ENCODE assay signal across 8 mouse cellular contexts in genomic region chr5:118478120-118478768, GRCm38 (mm10).
A peak's percentile ranks its signal among the peaks of the same experiment; 100 is the strongest.
DNase-seq lines count a peak whose midpoint lies in the region; ATAC-seq and TF ChIP-seq lines count a peak whose summit lies in the region.

No protein-coding gene starts in this region.

- no peak overlapping the region for H3K27ac ChIP-seq in left cerebral cortex, adult 2 months
- H3K27ac ChIP-seq in hindbrain, postnatal 0 days, result no peak overlapping the region
- 0 out of 2 replicates have a peak overlapping the region, but pooled peaks have one; percentile 2 for H3K27ac ChIP-seq in midbrain, embryonic 11.5 days (ENCODE audit: low read depth, low read length)

- no peak for TF ChIP-seq CTCF in left cerebral cortex, adult 2 months (IDR thresholded peaks at IDR 0.05)
- no peak for TF ChIP-seq CTCF in hindbrain, postnatal 0 days (IDR thresholded peaks at IDR 0.05; ENCODE audit: low read depth)

- H3K4me2 ChIP-seq in hindbrain, postnatal 0 days (ENCODE audit: low read depth, low read length), result peak overlapping the region; percentile 58
- H3K4me2 ChIP-seq in midbrain, embryonic 11.5 days, result peak overlapping the region; percentile 61

- no peaks in the 10 kb centered on the region for H3K27me3 ChIP-seq in hindbrain, postnatal 0 days (ENCODE audit: insufficient read depth, low read length)
- no peaks in the 10 kb centered on the region for H3K27me3 ChIP-seq in midbrain, embryonic 11.5 days (ENCODE audit: control insufficient read depth, insufficient read depth, low read length)

- no peaks in the 10 kb centered on the region for H3K9me3 ChIP-seq in hindbrain, postnatal 0 days (ENCODE audit: low read length)
- H3K9me3 ChIP-seq in midbrain, embryonic 11.5 days (ENCODE audit: control insufficient read depth, low read length), result no peaks in the 10 kb centered on the region

- no peak overlapping the region for H3K9ac ChIP-seq in hindbrain, postnatal 0 days (replicated peaks; ENCODE audit: low read length)
- H3K9ac ChIP-seq in midbrain, embryonic 11.5 days (ENCODE audit: low read length), result peak overlapping the region; percentile 46; the same call in 1 of the 2 replicates

- no peaks in the 10 kb centered on the region for H3K36me3 ChIP-seq in hindbrain, postnatal 0 days (ENCODE audit: insufficient read depth, low read length)
- no peaks in the 10 kb centered on the region for H3K36me3 ChIP-seq in midbrain, embryonic 11.5 days (ENCODE audit: control insufficient read depth, insufficient read depth, low read length)

- H3K4me3 ChIP-seq in left cerebral cortex, adult 2 months, result no peak overlapping the region
- peak overlapping the region; percentile 25 for H3K4me3 ChIP-seq in hindbrain, postnatal 0 days (ENCODE audit: low read length)
- H3K4me3 ChIP-seq in midbrain, embryonic 11.5 days (ENCODE audit: low read depth, low read length), result peak overlapping the region; percentile 32

- no peaks in the 10 kb centered on the region for H3K4me1 ChIP-seq in hindbrain, postnatal 0 days (ENCODE audit: insufficient read depth, low read length)
- H3K4me1 ChIP-seq in midbrain, embryonic 11.5 days (ENCODE audit: control insufficient read depth, insufficient read depth, low read length), result peaks cover 6% of the 10 kb centered on the region; the same call in 1 of the 2 replicates

- intact Hi-C loops in left cerebral cortex, adult 2 months (cut with DNase I), result no loop called here
- intact Hi-C loops in left cerebral cortex, postnatal 4 days (cut with DNase I), result no loop called here

- WGBS in hindbrain, postnatal 0 days, result 6% methylated on average over 15 of the region's 15 CpGs
- 5% methylated on average over 15 of the region's 15 CpGs for WGBS in midbrain, embryonic 11.5 days

- peak; percentile 18 for DNase-seq in left cerebral cortex, adult 11 months (ENCODE audit: low spot score)
- DNase-seq in left cerebral cortex, adult 2 months (ENCODE audit: extremely low spot score in 1 of 2, low spot score in 2 of 2), result no peak
- DNase-seq in gastrocnemius, postnatal 10 days, result peak; percentile 65
- peak; percentile 89 for DNase-seq in hindbrain, postnatal 0 days (ENCODE audit: low spot score)
- peak; percentile 68 for DNase-seq in left cerebral cortex, postnatal 4 days
- DNase-seq in midbrain, embryonic 11.5 days (ENCODE audit: low spot score, missing footprints), result peak; percentile 98
- peak; percentile 62 to 84 for DNase-seq in spleen, postnatal 10 days (ENCODE audit: low spot score in 2 of 2)

- ATAC-seq in common myeloid progenitor, adult 5-6 weeks (replicated peaks; ENCODE audit: low read depth, poor library complexity, severe bottlenecking), result peak; percentile 77
- peak; percentile 93 for ATAC-seq in hindbrain, postnatal 0 days
- peak; percentile 90 for ATAC-seq in midbrain, embryonic 11.5 days (ENCODE audit: low FRiP score)

Comparison
In these comparisons a context has a peak if more than half of its experiments do, and no peak if none do; other contexts are left out.
1. DNase-seq: peak in left cerebral cortex, adult 11 months (single experiment), gastrocnemius, postnatal 10 days (single experiment), hindbrain, postnatal 0 days (single experiment), left cerebral cortex, postnatal 4 days (single experiment), midbrain, embryonic 11.5 days (single experiment) and spleen, postnatal 10 days (2 of 2); none in left cerebral cortex, adult 2 months (0 of 2).
2. Peak in every context shown above with its lines, with median percentiles within 50 percentile points of each other: ATAC-seq.